Mouse (Mus musculus): Measurements from ENCODE around the gene Pbx1. TPM values are rescaled to one million over a fixed set of nuclear protein-coding genes. Genes with fewer than 3 reads are reported as not detected.

The Pbx1 gene
- polyA plus RNA-seq, 1 experiment from 2014 or later: 23.2 TPM

DNA sequence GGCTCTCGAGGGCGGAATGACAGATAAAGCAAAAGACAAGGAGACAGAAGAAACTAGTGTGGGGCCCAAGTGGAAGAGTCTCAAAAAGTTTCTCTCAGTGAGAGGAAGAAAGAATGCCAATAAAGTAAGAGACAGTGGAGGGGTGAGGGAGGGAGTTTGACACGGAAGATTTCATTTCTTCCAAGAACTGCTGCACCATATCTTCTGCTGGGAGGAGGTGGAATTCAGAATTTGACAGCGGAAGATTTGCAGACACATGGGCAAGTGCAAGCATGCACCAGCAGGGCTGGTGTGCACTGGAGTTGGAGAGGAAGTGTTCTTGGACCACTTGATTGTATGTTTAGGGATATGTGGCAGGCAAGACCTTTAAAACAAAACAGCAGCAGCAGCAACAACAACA is 163.8 kb downstream of the Pbx1 start:
- TF ChIP-seq EP300 (optimal IDR thresholded peaks at IDR 0.05): no peak
- TF ChIP-seq CTCF (IDR thresholded peaks at IDR 0.05; ENCODE audit: low read depth): no peak
- no peaks in the 10 kb centered on the region for H3K9me3 ChIP-seq (ENCODE audit: control insufficient read depth, low read length)
- H3K27me3 ChIP-seq (ENCODE audit: control insufficient read depth, insufficient read depth, low read length): no peaks in the 10 kb centered on the region
- H3K9ac ChIP-seq (ENCODE audit: low read length): no peak overlapping the region
- 66% methylated on average over 4 of the region's 4 CpGs for WGBS
- H3K36me3 ChIP-seq (ENCODE audit: control insufficient read depth, insufficient read depth, low read length): no peaks in the 10 kb centered on the region
- 0 out of 2 replicates have a peak, but pooled peaks cover 10% of the 10 kb centered on the region for H3K4me1 ChIP-seq (replicated peaks; ENCODE audit: control insufficient read depth, insufficient read depth)
- H3K4me3 ChIP-seq (ENCODE audit: low read depth, low read length): no peak overlapping the region
- DNase-seq (ENCODE audit: low spot score) (no peak), ATAC-seq (ENCODE audit: low FRiP score, low TSS enrichment) (no peak)
- H3K27ac ChIP-seq (replicated peaks): peak overlapping the region; percentile 61; the same call in 1 of the 2 replicates
- H3K4me2 ChIP-seq (replicated peaks; ENCODE audit: low read depth): no peak overlapping the region

GRCm38 (mm10) chr1:168265594-168266390 is 166.3 kb downstream of the Pbx1 start:
- TF ChIP-seq CTCF (IDR thresholded peaks at IDR 0.05; ENCODE audit: low read depth): no peak
- TF ChIP-seq EP300 (optimal IDR thresholded peaks at IDR 0.05): no peak
- no peak overlapping the region for H3K4me3 ChIP-seq (ENCODE audit: low read depth, low read length)
- H3K4me2 ChIP-seq (replicated peaks; ENCODE audit: low read depth): no peak overlapping the region
- no peaks in the 10 kb centered on the region for H3K36me3 ChIP-seq (ENCODE audit: control insufficient read depth, insufficient read depth, low read length)
- no peak for DNase-seq (ENCODE audit: low spot score)
- H3K4me1 ChIP-seq (replicated peaks; ENCODE audit: control insufficient read depth, insufficient read depth): 0 out of 2 replicates have a peak, but pooled peaks cover 10% of the 10 kb centered on the region
- no peaks in the 10 kb centered on the region for H3K27me3 ChIP-seq (ENCODE audit: control insufficient read depth, insufficient read depth, low read length)
- H3K27ac ChIP-seq (replicated peaks): no peak overlapping the region
- WGBS: 68% methylated on average over 12 of the region's 12 CpGs
- no peaks in the 10 kb centered on the region for H3K9me3 ChIP-seq (ENCODE audit: control insufficient read depth, low read length)
- no peak overlapping the region for H3K9ac ChIP-seq (ENCODE audit: low read length)
- ATAC-seq (ENCODE audit: low FRiP score, low TSS enrichment): no peak

DNA sequence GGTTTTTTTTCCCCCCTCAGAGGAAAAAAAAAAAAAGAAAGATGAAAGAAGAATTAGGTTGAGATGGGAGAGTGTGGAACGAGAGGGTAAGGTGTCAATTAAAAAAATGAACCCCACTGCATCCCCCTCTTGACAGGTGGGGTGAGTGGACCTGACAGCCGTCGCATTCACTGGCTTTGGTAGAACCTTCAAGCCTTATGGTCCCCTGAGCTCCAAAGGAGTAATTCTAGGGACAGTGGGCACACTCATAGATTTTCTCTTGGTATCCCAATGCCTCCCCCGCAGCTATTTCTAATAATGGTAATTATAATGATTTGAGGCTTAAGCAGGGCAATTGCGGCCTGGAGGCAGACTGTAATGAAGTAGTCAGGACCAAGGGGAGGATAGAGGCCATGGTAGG is 167.0 kb downstream of the Pbx1 start:
- Histone ChIP-seq H3K4me1 (replicated peaks; ENCODE audit: control insufficient read depth, insufficient read depth) (0 out of 2 replicates have a peak, but pooled peaks cover 10% of the 10 kb centered on the region), H3K9me3 (ENCODE audit: control insufficient read depth, low read length) (no peaks in the 10 kb centered on the region), H3K4me2 (replicated peaks; ENCODE audit: low read depth) (no peak overlapping the region), H3K27ac (replicated peaks) (no peak overlapping the region), H3K4me3 (ENCODE audit: low read depth, low read length) (no peak overlapping the region), H3K9ac (ENCODE audit: low read length) (no peak overlapping the region), H3K27me3 (ENCODE audit: control insufficient read depth, insufficient read depth, low read length) (no peaks in the 10 kb centered on the region), H3K36me3 (ENCODE audit: control insufficient read depth, insufficient read depth, low read length) (no peaks in the 10 kb centered on the region)
- DNase-seq (ENCODE audit: low spot score) (no peak), ATAC-seq (ENCODE audit: low FRiP score, low TSS enrichment) (no peak)
- WGBS: 87% methylated on average over 5 of the region's 5 CpGs
- no peak for TF ChIP-seq CTCF (IDR thresholded peaks at IDR 0.05; ENCODE audit: low read depth)

- Histone ChIP-seq H3K4me2 (replicated peaks; ENCODE audit: low read depth) (no peak overlapping the region), H3K4me3 (ENCODE audit: low read depth, low read length) (no peak overlapping the region), H3K27ac (replicated peaks) (no peak overlapping the region), H3K36me3 (ENCODE audit: control insufficient read depth, insufficient read depth, low read length) (no peaks in the 10 kb centered on the region), H3K9me3 (ENCODE audit: control insufficient read depth, low read length) (no peaks in the 10 kb centered on the region), H3K27me3 (ENCODE audit: control insufficient read depth, insufficient read depth, low read length) (no peaks in the 10 kb centered on the region), H3K4me1 (replicated peaks; ENCODE audit: control insufficient read depth, insufficient read depth) (no peaks in the 10 kb centered on the region), H3K9ac (ENCODE audit: low read length) (no peak overlapping the region)
- WGBS: 80% methylated on average over 3 of the region's 3 CpGs
- TF ChIP-seq EP300 (optimal IDR thresholded peaks at IDR 0.05): no peak
- no peak for TF ChIP-seq CTCF (IDR thresholded peaks at IDR 0.05; ENCODE audit: low read depth)
- DNase-seq (ENCODE audit: low spot score): no peak
- peak; percentile 38; the same call in 1 of the 2 replicates for ATAC-seq (ENCODE audit: low FRiP score, low TSS enrichment)
These were observed 171.7 kb downstream of the Pbx1 start for GRCm38 (mm10) chr1:168260391-168260790.

DNA sequence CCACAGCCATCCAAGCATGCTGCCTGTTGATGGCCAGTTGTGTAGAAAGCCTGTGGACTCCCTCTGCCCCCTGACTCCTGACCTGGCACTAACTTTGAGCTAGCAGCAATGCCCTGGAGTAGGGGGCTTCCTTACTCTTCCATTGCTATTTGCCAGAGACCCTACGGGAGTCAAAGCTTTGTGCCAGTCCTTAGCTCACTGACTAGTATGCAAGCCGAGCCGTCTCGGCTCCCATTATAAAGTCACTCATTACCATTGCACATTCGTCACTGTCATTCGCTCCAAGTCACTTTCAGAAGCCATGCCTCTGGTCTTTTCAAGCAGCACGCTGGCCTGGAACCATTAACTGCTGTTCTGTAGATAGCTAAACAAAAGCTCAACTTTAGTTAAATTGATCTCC is 173.2 kb downstream of the Pbx1 start:
- WGBS: 59% methylated on average over 7 of the region's 7 CpGs
- no peaks in the 10 kb centered on the region for H3K9me3 ChIP-seq (ENCODE audit: control insufficient read depth, low read length)
- TF ChIP-seq EP300 (optimal IDR thresholded peaks at IDR 0.05) (no peak), CTCF (IDR thresholded peaks at IDR 0.05; ENCODE audit: low read depth) (no peak)
- no peak overlapping the region for H3K4me3 ChIP-seq (ENCODE audit: low read depth, low read length)
- H3K36me3 ChIP-seq (ENCODE audit: control insufficient read depth, insufficient read depth, low read length): no peaks in the 10 kb centered on the region
- H3K9ac ChIP-seq (ENCODE audit: low read length): no peak overlapping the region
- H3K4me1 ChIP-seq (replicated peaks; ENCODE audit: control insufficient read depth, insufficient read depth): no peaks in the 10 kb centered on the region
- no peak for DNase-seq (ENCODE audit: low spot score)
- H3K27ac ChIP-seq (replicated peaks): no peak overlapping the region
- no peak overlapping the region for H3K4me2 ChIP-seq (replicated peaks; ENCODE audit: low read depth)
- no peaks in the 10 kb centered on the region for H3K27me3 ChIP-seq (ENCODE audit: control insufficient read depth, insufficient read depth, low read length)
- ATAC-seq (ENCODE audit: low FRiP score, low TSS enrichment): no peak

GRCm38 (mm10) chr1:168255347-168255908 is 176.6 kb downstream of the Pbx1 start:
- H3K4me1 ChIP-seq (replicated peaks; ENCODE audit: control insufficient read depth, insufficient read depth): no peaks in the 10 kb centered on the region
- H3K36me3 ChIP-seq (ENCODE audit: control insufficient read depth, insufficient read depth, low read length): no peaks in the 10 kb centered on the region
- H3K9ac ChIP-seq (ENCODE audit: low read length): no peak overlapping the region
- no peaks in the 10 kb centered on the region for H3K27me3 ChIP-seq (ENCODE audit: control insufficient read depth, insufficient read depth, low read length)
- TF ChIP-seq EP300 (optimal IDR thresholded peaks at IDR 0.05) (no peak), CTCF (IDR thresholded peaks at IDR 0.05; ENCODE audit: low read depth) (no peak)
- no peak overlapping the region for H3K4me3 ChIP-seq (ENCODE audit: low read depth, low read length)
- H3K9me3 ChIP-seq (ENCODE audit: control insufficient read depth, low read length): no peaks in the 10 kb centered on the region
- no peak overlapping the region for H3K27ac ChIP-seq (replicated peaks)
- 95% methylated on average over 9 of the region's 9 CpGs for WGBS
- no peak overlapping the region for H3K4me2 ChIP-seq (replicated peaks; ENCODE audit: low read depth)
- ATAC-seq (ENCODE audit: low FRiP score, low TSS enrichment) (no peak), DNase-seq (ENCODE audit: low spot score) (no peak)
